Mouse (Mus musculus) liver, embryonic 14.5 days (tissue): ENCODE data around the gene Nmnat2.

ENCODE experiments used
- CTCF ChIP-seq: IDR thresholded peaks from 2 replicates; pipeline ENCODE4 v1.5.1; 2016; ENCODE audit warnings: antibody characterized with exemption, low read depth, control low read depth
- EP300 ChIP-seq: IDR thresholded peaks from 2 replicates; pipeline ENCODE4 v1.6.1; 2016; ENCODE audit warnings: antibody characterized with exemption, low read depth

DNA sequence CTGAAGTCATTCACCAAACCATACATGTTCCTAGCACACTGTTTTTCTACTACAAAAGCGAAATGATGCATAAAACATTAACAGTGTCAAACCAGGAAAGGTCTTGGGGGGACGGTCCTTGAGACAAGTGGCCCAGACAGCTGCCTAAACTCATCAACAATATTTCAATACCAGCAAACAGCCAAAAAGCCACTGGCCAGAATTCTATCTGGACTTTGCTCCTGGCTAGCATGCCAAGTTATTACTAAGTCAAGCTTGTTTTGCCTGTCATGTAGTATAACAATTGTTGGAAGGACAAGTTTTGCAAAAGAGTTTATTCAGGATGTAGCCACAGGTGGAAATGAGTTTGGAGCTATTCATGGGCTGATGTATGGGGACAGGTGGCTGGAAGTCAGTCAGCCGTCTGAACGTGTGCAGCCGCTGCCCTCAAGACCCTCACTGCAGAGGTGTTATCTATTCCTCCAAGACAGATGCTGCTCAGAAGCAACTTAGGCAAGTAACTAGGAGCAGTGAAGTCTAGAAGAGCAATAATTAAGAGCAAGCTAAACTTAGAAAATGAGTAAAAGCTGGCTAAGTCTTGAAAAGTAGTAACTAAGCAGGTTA is 202.3 kb downstream of the Nmnat2 start:
- no peak for TF ChIP-seq CTCF
- no peak for TF ChIP-seq EP300
